In the genomic region with DNA sequence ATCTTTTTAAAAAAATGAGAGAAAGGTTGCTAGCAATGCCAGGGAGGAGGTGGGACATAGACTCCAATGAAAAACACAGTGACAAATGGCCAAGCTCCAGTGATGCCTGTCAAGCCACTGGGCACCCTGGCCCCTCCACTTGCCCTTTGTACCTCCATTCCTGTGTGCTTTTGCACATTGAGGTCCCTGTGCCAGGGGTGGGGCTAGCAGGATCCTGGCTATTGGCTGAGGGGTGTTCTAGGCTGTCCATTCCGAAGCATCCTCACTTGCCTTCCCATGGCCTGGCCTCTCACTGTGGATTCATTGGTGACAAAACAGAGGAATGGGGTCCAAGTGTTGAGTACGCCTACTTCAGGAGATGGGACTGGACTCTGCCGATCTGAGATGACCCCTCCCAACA, we compare ENCODE assay signal across 11 mouse cellular contexts.
"Had no signal": no experiment of that assay in that cellular context is flagged by ENCODE, and none has a peak within 500 bp of the region (broad histone marks: within the 10 kb centered on the region; RNA-seq: fewer than 3 reads in every experiment).

No protein-coding gene starts in this region.

- H3K4me2 ChIP-seq: limb, embryonic 12.5 days; liver, embryonic 13.5 days; neural tube, embryonic 15.5 days had no signal

- DNase-seq: liver, embryonic 13.5 days; lung, adult 18-20 months; midbrain, embryonic 14.5 days; right cerebral cortex, adult 18-20 months; right cerebral cortex, postnatal 25 days had no signal

- H3K27ac ChIP-seq: layer of hippocampus, adult 2 months; limb, embryonic 12.5 days; liver, embryonic 13.5 days; neural tube, embryonic 15.5 days had no signal

- H3K4me3 ChIP-seq: layer of hippocampus, adult 2 months; limb, embryonic 12.5 days; liver, embryonic 13.5 days; myocyte; neural tube, embryonic 15.5 days had no signal

- H3K9ac ChIP-seq: limb, embryonic 12.5 days; liver, embryonic 13.5 days; neural tube, embryonic 15.5 days had no signal

- H3K27me3 ChIP-seq: limb, embryonic 12.5 days; liver, embryonic 13.5 days; neural tube, embryonic 15.5 days had no signal

- ATAC-seq: hindbrain, embryonic 16.5 days; inflammation-experienced regulatory T-cells, adult 6 months had no signal

- H3K9me3 ChIP-seq: limb, embryonic 12.5 days; liver, embryonic 13.5 days; neural tube, embryonic 15.5 days had no signal

- H3K36me3 ChIP-seq: limb, embryonic 12.5 days; liver, embryonic 13.5 days; neural tube, embryonic 15.5 days had no signal

- H3K4me1 ChIP-seq: limb, embryonic 12.5 days; neural tube, embryonic 15.5 days had no signal
